Mouse (Mus musculus) neural tube, embryonic 11.5 days (tissue): ENCODE measurements around the gene Galk1. TPM values are rescaled to one million over a fixed set of nuclear protein-coding genes. Genes with fewer than 3 reads are reported as not detected.

ENCODE experiments used
- ATAC-seq: fragments of 200-750 bp; cut with Nextera tagmentation; 2 replicates; pipeline ENCODE4 v1.8.0; 2017; ENCODE audit warnings: moderate number of reproducible peaks, mild to moderate bottlenecking, moderate TSS enrichment, moderate library complexity; ENCODE audit not compliant: insufficient read depth, low FRiP score, low TSS enrichment
- DNase-seq: peaks from one replicate; pipeline ENCODE4 v3.0.0-alpha.2; 2015; ENCODE audit warnings: low spot score
- H3K27ac ChIP-seq: fragments of 300-500 bp; sonication (generic); 2 replicates; pipeline ENCODE4 v1.5.1; 2014; ENCODE audit warnings: low read depth, mild to moderate bottlenecking, low read length
- H3K27me3 ChIP-seq: fragments of 300-500 bp; sonication (generic); 2 replicates; pipeline ENCODE4 v1.6.1; 2014; ENCODE audit warnings: mild to moderate bottlenecking, low read length, mixed read lengths; ENCODE audit not compliant: control insufficient read depth, insufficient read depth
- H3K36me3 ChIP-seq: fragments of 300-500 bp; sonication (generic); 2 replicates; pipeline ENCODE4 v1.6.1; 2014; ENCODE audit warnings: mild to moderate bottlenecking, low read length, moderate library complexity, mixed read lengths; ENCODE audit not compliant: control insufficient read depth, insufficient read depth
- H3K4me1 ChIP-seq: fragments of 300-500 bp; sonication (generic); 2 replicates; pipeline ENCODE4 v1.6.1; 2014; ENCODE audit warnings: low read length, mixed read lengths; ENCODE audit not compliant: control insufficient read depth, insufficient read depth
- H3K4me2 ChIP-seq: fragments of 300-500 bp; sonication (generic); 2 replicates; pipeline ENCODE4 v1.6.1; 2014; ENCODE audit warnings: low read depth, mild to moderate bottlenecking, moderate library complexity
- H3K4me3 ChIP-seq: fragments of 300-500 bp; sonication (generic); 2 replicates; pipeline ENCODE4 v1.5.1; 2014; ENCODE audit warnings: low read depth, low read length
- H3K9ac ChIP-seq: fragments of 300-500 bp; sonication (generic); 2 replicates; pipeline ENCODE4 v1.6.1; 2014; ENCODE audit warnings: mild to moderate bottlenecking, low read length
- H3K9me3 ChIP-seq: fragments of 300-500 bp; sonication (generic); 2 replicates; pipeline ENCODE4 v1.6.1; 2016; ENCODE audit warnings: low read length; ENCODE audit not compliant: control insufficient read depth
- WGBS: fragments of 180-500 bp; shearing (Covaris S2); extraction: QIAGEN DNeasy Blood & Tissue Kit; methylation state at CpG from one replicate; pipeline ENCODE4 v1.1.7; 2014; 5-methylcytosine and 5-hydroxymethylcytosine counted together
- polyA plus RNA-seq: library from polyadenylated mRNA; unstranded; fragments of >200 nt; fragmentation: Nextera tagmentation; extraction: Ambion mirVana; gene quantifications from 2 replicates; pipeline ENCODE4 v1.2.1, GENCODE M21; 2014

Galk1 gene
- polyA plus RNA-seq, 1 experiment from 2014 or later = 122 TPM

GRCm38 (mm10) chr11:116008832-116009375, 3.6 kb downstream of the Galk1 start:
- peaks cover 14% of the 10 kb centered on the region for H3K4me1 ChIP-seq
- H3K9me3 ChIP-seq = no peaks in the 10 kb centered on the region
- 90% methylated on average over 13 of the region's 13 CpGs for WGBS

GRCm38 (mm10) chr11:116008411-116008810, 4.1 kb downstream of the Galk1 start:
- Histone ChIP-seq H3K36me3 (peaks cover 2% of the 10 kb centered on the region; the same call in 1 of the 2 replicates), H3K27me3 (no peaks in the 10 kb centered on the region), H3K9me3 (no peaks in the 10 kb centered on the region), H3K4me3 (no peak overlapping the region), H3K4me2 (no peak overlapping the region), H3K27ac (no peak overlapping the region), H3K9ac (no peak overlapping the region), H3K4me1 (peaks cover 14% of the 10 kb centered on the region)
- 95% methylated on average over 11 of the region's 11 CpGs for WGBS
- DNase-seq (no peak), ATAC-seq (no peak)

More at GRCm38 (mm10) chr11:116008832-116009375, 3.6 kb downstream of the Galk1 start:
- Histone ChIP-seq H3K4me2 (no peak overlapping the region), H3K36me3 (peaks cover 2% of the 10 kb centered on the region; the same call in 1 of the 2 replicates), H3K4me3 (no peak overlapping the region), H3K27ac (no peak overlapping the region), H3K27me3 (no peaks in the 10 kb centered on the region), H3K9ac (no peak overlapping the region)
- ATAC-seq (no peak), DNase-seq (no peak)

GRCm38 (mm10) chr11:116007095-116007850, 5.2 kb downstream of the Galk1 start:
- H3K4me2 ChIP-seq = no peak overlapping the region
- peaks cover 9% of the 10 kb centered on the region for H3K4me1 ChIP-seq
- no peaks in the 10 kb centered on the region for H3K9me3 ChIP-seq
- H3K27me3 ChIP-seq = no peaks in the 10 kb centered on the region
- WGBS = 89% methylated on average over 28 of the region's 28 CpGs
- H3K36me3 ChIP-seq = peaks cover 2% of the 10 kb centered on the region; the same call in 1 of the 2 replicates
- no peak for ATAC-seq
- H3K9ac ChIP-seq = no peak overlapping the region
- H3K27ac ChIP-seq = no peak overlapping the region
- no peak overlapping the region for H3K4me3 ChIP-seq
- DNase-seq = no peak

GRCm38 (mm10) chr11:116005701-116006419, 6.7 kb downstream of the Galk1 start:
- H3K9me3 ChIP-seq = no peaks in the 10 kb centered on the region
- peaks cover 2% of the 10 kb centered on the region; the same call in 1 of the 2 replicates for H3K36me3 ChIP-seq
- no peak overlapping the region for H3K4me3 ChIP-seq
- ATAC-seq = no peak
- peaks cover 5% of the 10 kb centered on the region for H3K4me1 ChIP-seq
- peak overlapping the region; percentile 48 for H3K4me2 ChIP-seq
- H3K27ac ChIP-seq = no peak overlapping the region
- no peak overlapping the region for H3K9ac ChIP-seq
- H3K27me3 ChIP-seq = no peaks in the 10 kb centered on the region
- 68% methylated on average over 9 of the region's 9 CpGs for WGBS
- no peak for DNase-seq

- Histone ChIP-seq H3K36me3 (peaks cover 2% of the 10 kb centered on the region; the same call in 1 of the 2 replicates), H3K27ac (no peak overlapping the region), H3K9me3 (no peaks in the 10 kb centered on the region), H3K9ac (peak overlapping the region; percentile 44), H3K4me3 (peak overlapping the region; percentile 31), H3K27me3 (no peaks in the 10 kb centered on the region), H3K4me2 (peak overlapping the region; percentile 48), H3K4me1 (peaks cover 5% of the 10 kb centered on the region)
- ATAC-seq (peak; percentile 66), DNase-seq (peak; percentile 85)
- WGBS = 4% methylated on average over 54 of the region's 54 CpGs
These were observed 7.4 kb downstream of the Galk1 start for GRCm38 (mm10) chr11:116004840-116005700.

- peaks cover 5% of the 10 kb centered on the region for H3K4me1 ChIP-seq
- no peaks in the 10 kb centered on the region for H3K9me3 ChIP-seq
- no peak for ATAC-seq
- no peak overlapping the region for H3K27ac ChIP-seq
- H3K36me3 ChIP-seq = no peaks in the 10 kb centered on the region; the same call in 1 of the 2 replicates
- H3K4me2 ChIP-seq = peak overlapping the region; percentile 48
- no peaks in the 10 kb centered on the region for H3K27me3 ChIP-seq
- peak overlapping the region; percentile 31 for H3K4me3 ChIP-seq
- WGBS = 38% methylated on average over 8 of the region's 8 CpGs
- DNase-seq = no peak
- peak overlapping the region; percentile 44 for H3K9ac ChIP-seq
These were observed 8.2 kb downstream of the Galk1 start for GRCm38 (mm10) chr11:116004186-116004823.

GRCm38 (mm10) chr11:116002894-116003293, 9.6 kb downstream of the Galk1 start:
- Histone ChIP-seq H3K36me3 (no peaks in the 10 kb centered on the region), H3K4me1 (peaks cover 5% of the 10 kb centered on the region), H3K27me3 (no peaks in the 10 kb centered on the region), H3K9ac (no peak overlapping the region), H3K4me3 (no peak overlapping the region), H3K9me3 (no peaks in the 10 kb centered on the region), H3K4me2 (no peak overlapping the region), H3K27ac (no peak overlapping the region)
- no peak for ATAC-seq
- 86% methylated on average over 3 of the region's 3 CpGs for WGBS
- DNase-seq = no peak

- H3K36me3 ChIP-seq = no peaks in the 10 kb centered on the region
- H3K4me1 ChIP-seq = peaks cover 5% of the 10 kb centered on the region
- DNase-seq = no peak
- ATAC-seq = no peak
- H3K27ac ChIP-seq = no peak overlapping the region
- no peaks in the 10 kb centered on the region for H3K9me3 ChIP-seq
- no peak overlapping the region for H3K4me2 ChIP-seq
- no peaks in the 10 kb centered on the region for H3K27me3 ChIP-seq
- no peak overlapping the region for H3K9ac ChIP-seq
- H3K4me3 ChIP-seq = no peak overlapping the region
- WGBS = 64% methylated on average over 6 of the region's 6 CpGs
These were observed 10.8 kb downstream of the Galk1 start for GRCm38 (mm10) chr11:116001725-116002124.
